Mouse (Mus musculus): ENCODE data around the gene Pmm1. TPM values are rescaled to one million over a fixed set of nuclear protein-coding genes. Genes with fewer than 3 reads are reported as not detected.
"Not testable (repeated sequence)": the region's sequence is repeated elsewhere in the genome, so short reads cannot be mapped to it uniquely, and the experiment has no call there.

The Pmm1 gene
- polyA plus RNA-seq, 1 experiment from 2014 or later = 37.7 TPM

GRCm38 (mm10) chr15:81980321-81980720, 19.6 kb upstream of the Pmm1 start, which contains the start of gene 1700029P11Rik:
Gene 1700029P11Rik (plus strand): TSS chr15:81980540.
- Histone ChIP-seq H3K9me3 (ENCODE audit: control insufficient read depth, low read length) (no peaks in the 10 kb centered on the region), H3K9ac (ENCODE audit: low read length) (no peak within 1 kb of the TSS), H3K36me3 (ENCODE audit: control insufficient read depth, insufficient read depth, low read length) (no peaks in the 10 kb centered on the region), H3K27ac (ENCODE audit: low read length) (no peak within 1 kb of the TSS), H3K4me1 (replicated peaks; ENCODE audit: control insufficient read depth, insufficient read depth, low read length) (no peaks in the 10 kb centered on the region), H3K4me3 (ENCODE audit: low read length) (no peak within 1 kb of the TSS), H3K4me2 (ENCODE audit: low read depth, low read length) (no peak within 1 kb of the TSS), H3K27me3 (ENCODE audit: control insufficient read depth, insufficient read depth, low read depth, low read length) (no peaks in the 10 kb centered on the region)
- WGBS = 88% methylated on average over 23 of the region's 23 CpGs
- ATAC-seq (ENCODE audit: low read depth) = no peak

GRCm38 (mm10) chr15:81975156-81975555, 14.4 kb upstream of the Pmm1 start:
- H3K4me2 ChIP-seq (ENCODE audit: low read depth, low read length); H3K4me3 ChIP-seq (ENCODE audit: low read length); H3K36me3 ChIP-seq (ENCODE audit: control insufficient read depth, insufficient read depth, low read length); H3K27me3 ChIP-seq (ENCODE audit: control insufficient read depth, insufficient read depth, low read depth, low read length); H3K4me1 ChIP-seq (replicated peaks; ENCODE audit: control insufficient read depth, insufficient read depth, low read length); H3K27ac ChIP-seq (ENCODE audit: low read length); ATAC-seq (ENCODE audit: low read depth); H3K9ac ChIP-seq (ENCODE audit: low read length); H3K9me3 ChIP-seq (ENCODE audit: control insufficient read depth, low read length): not testable (repeated sequence)
- 90% methylated on average over 8 of the region's 8 CpGs for WGBS

- H3K4me2 ChIP-seq (ENCODE audit: low read depth, low read length); H3K27me3 ChIP-seq (ENCODE audit: control insufficient read depth, insufficient read depth, low read depth, low read length); H3K9me3 ChIP-seq (ENCODE audit: control insufficient read depth, low read length); H3K27ac ChIP-seq (ENCODE audit: low read length); H3K9ac ChIP-seq (ENCODE audit: low read length); ATAC-seq (ENCODE audit: low read depth); H3K4me1 ChIP-seq (replicated peaks; ENCODE audit: control insufficient read depth, insufficient read depth, low read length); H3K36me3 ChIP-seq (ENCODE audit: control insufficient read depth, insufficient read depth, low read length); H3K4me3 ChIP-seq (ENCODE audit: low read length): not testable (repeated sequence)
- 91% methylated on average over 4 of the region's 4 CpGs for WGBS
Measured at GRCm38 (mm10) chr15:81970498-81970897, 9.8 kb upstream of the Pmm1 start.

GRCm38 (mm10) chr15:81969635-81970034, 8.9 kb upstream of the Pmm1 start:
- WGBS = 68% methylated on average over 6 of the region's 6 CpGs
- not testable (repeated sequence) for H3K4me2 ChIP-seq (ENCODE audit: low read depth, low read length); H3K27me3 ChIP-seq (ENCODE audit: control insufficient read depth, insufficient read depth, low read depth, low read length); ATAC-seq (ENCODE audit: low read depth); H3K27ac ChIP-seq (ENCODE audit: low read length); H3K36me3 ChIP-seq (ENCODE audit: control insufficient read depth, insufficient read depth, low read length); H3K4me1 ChIP-seq (replicated peaks; ENCODE audit: control insufficient read depth, insufficient read depth, low read length); H3K9me3 ChIP-seq (ENCODE audit: control insufficient read depth, low read length); H3K9ac ChIP-seq (ENCODE audit: low read length); H3K4me3 ChIP-seq (ENCODE audit: low read length)

GRCm38 (mm10) chr15:81969173-81969572, 8.4 kb upstream of the Pmm1 start:
- Histone ChIP-seq H3K4me3 (ENCODE audit: low read length) (no peak overlapping the region), H3K9ac (ENCODE audit: low read length) (no peak overlapping the region), H3K4me2 (ENCODE audit: low read depth, low read length) (no peak overlapping the region), H3K4me1 (replicated peaks; ENCODE audit: control insufficient read depth, insufficient read depth, low read length) (no peaks in the 10 kb centered on the region), H3K27me3 (ENCODE audit: control insufficient read depth, insufficient read depth, low read depth, low read length) (no peaks in the 10 kb centered on the region), H3K36me3 (ENCODE audit: control insufficient read depth, insufficient read depth, low read length) (no peaks in the 10 kb centered on the region), H3K9me3 (ENCODE audit: control insufficient read depth, low read length) (peaks cover 4% of the 10 kb centered on the region; the same call in 1 of the 2 replicates), H3K27ac (ENCODE audit: low read length) (no peak overlapping the region)
- no peak; the same call in 1 of the 2 replicates for ATAC-seq (ENCODE audit: low read depth)
- WGBS = 48% methylated on average over 7 of the region's 7 CpGs

- H3K4me3 ChIP-seq (ENCODE audit: low read length) = no peak overlapping the region
- H3K4me2 ChIP-seq (ENCODE audit: low read depth, low read length) = no peak overlapping the region
- no peaks in the 10 kb centered on the region for H3K36me3 ChIP-seq (ENCODE audit: control insufficient read depth, insufficient read depth, low read length)
- WGBS = 43% methylated on average over 2 of the region's 2 CpGs
- peaks cover 4% of the 10 kb centered on the region; the same call in 1 of the 2 replicates for H3K9me3 ChIP-seq (ENCODE audit: control insufficient read depth, low read length)
- H3K4me1 ChIP-seq (replicated peaks; ENCODE audit: control insufficient read depth, insufficient read depth, low read length) = no peaks in the 10 kb centered on the region
- no peak for ATAC-seq (ENCODE audit: low read depth)
- no peak overlapping the region for H3K27ac ChIP-seq (ENCODE audit: low read length)
- no peak overlapping the region for H3K9ac ChIP-seq (ENCODE audit: low read length)
- H3K27me3 ChIP-seq (ENCODE audit: control insufficient read depth, insufficient read depth, low read depth, low read length) = no peaks in the 10 kb centered on the region
Measured at GRCm38 (mm10) chr15:81968447-81968846, 7.7 kb upstream of the Pmm1 start.

GRCm38 (mm10) chr15:81967821-81968220, 7.1 kb upstream of the Pmm1 start:
- WGBS = 78% methylated on average over 5 of the region's 5 CpGs
- no peaks in the 10 kb centered on the region for H3K36me3 ChIP-seq (ENCODE audit: control insufficient read depth, insufficient read depth, low read length)

GRCm38 (mm10) chr15:81966062-81966829, 5.5 kb upstream of the Pmm1 start:
- Histone ChIP-seq H3K27me3 (ENCODE audit: control insufficient read depth, insufficient read depth, low read depth, low read length) (no peaks in the 10 kb centered on the region), H3K4me2 (ENCODE audit: low read depth, low read length) (no peak overlapping the region), H3K4me1 (replicated peaks; ENCODE audit: control insufficient read depth, insufficient read depth, low read length) (no peaks in the 10 kb centered on the region), H3K4me3 (ENCODE audit: low read length) (no peak overlapping the region), H3K9me3 (ENCODE audit: control insufficient read depth, low read length) (no peaks in the 10 kb centered on the region), H3K27ac (ENCODE audit: low read length) (no peak overlapping the region), H3K9ac (ENCODE audit: low read length) (no peak overlapping the region), H3K36me3 (ENCODE audit: control insufficient read depth, insufficient read depth, low read length) (no peaks in the 10 kb centered on the region)
- ATAC-seq (ENCODE audit: low read depth) = peak; percentile 49; the same call in 1 of the 2 replicates
- WGBS = 58% methylated on average over 12 of the region's 14 CpGs

More at GRCm38 (mm10) chr15:81967821-81968220, 7.1 kb upstream of the Pmm1 start:
- Histone ChIP-seq H3K27me3 (ENCODE audit: control insufficient read depth, insufficient read depth, low read depth, low read length) (no peaks in the 10 kb centered on the region), H3K9me3 (ENCODE audit: control insufficient read depth, low read length) (peaks cover 4% of the 10 kb centered on the region; the same call in 1 of the 2 replicates), H3K4me2 (ENCODE audit: low read depth, low read length) (no peak overlapping the region), H3K27ac (ENCODE audit: low read length) (no peak overlapping the region), H3K4me3 (ENCODE audit: low read length) (no peak overlapping the region), H3K4me1 (replicated peaks; ENCODE audit: control insufficient read depth, insufficient read depth, low read length) (no peaks in the 10 kb centered on the region), H3K9ac (ENCODE audit: low read length) (no peak overlapping the region)
- ATAC-seq (ENCODE audit: low read depth) = no peak

GRCm38 (mm10) chr15:81964980-81965545, 4.3 kb upstream of the Pmm1 start:
- Histone ChIP-seq H3K36me3 (ENCODE audit: control insufficient read depth, insufficient read depth, low read length) (no peaks in the 10 kb centered on the region), H3K9me3 (ENCODE audit: control insufficient read depth, low read length) (no peaks in the 10 kb centered on the region), H3K4me3 (ENCODE audit: low read length) (no peak overlapping the region), H3K27me3 (ENCODE audit: control insufficient read depth, insufficient read depth, low read depth, low read length) (no peaks in the 10 kb centered on the region), H3K4me1 (replicated peaks; ENCODE audit: control insufficient read depth, insufficient read depth, low read length) (no peaks in the 10 kb centered on the region), H3K27ac (ENCODE audit: low read length) (no peak overlapping the region), H3K4me2 (ENCODE audit: low read depth, low read length) (no peak overlapping the region), H3K9ac (ENCODE audit: low read length) (no peak overlapping the region)
- no peak for ATAC-seq (ENCODE audit: low read depth)
- 59% methylated on average over 4 of the region's 4 CpGs for WGBS

Data from lung, embryonic 16.5 days (tissue).